Mouse (Mus musculus) MEL (cell line): Measurements from ENCODE around the gene Klk1b24.

ENCODE experiments used
- CTCF ChIP-seq, 3 experiments: IDR thresholded peaks in 2 of 3; conservative IDR thresholded peaks in 1 of 3; 2 replicates each; pipeline ENCODE4 v1.5.1; 2011 to 2012; ENCODE audit warnings: low read length in 3 of 3, low read depth in 2 of 3, mild to moderate bottlenecking in 2 of 3, improper control_type of control experiment in 1 of 3, inconsistent platforms in 1 of 3, mixed read lengths in 1 of 3, moderate library complexity in 1 of 3; ENCODE audit not compliant: control insufficient read depth in 1 of 3, insufficient read depth in 1 of 3, poor library complexity in 1 of 3, severe bottlenecking in 1 of 3
- JUND ChIP-seq: IDR thresholded peaks from 2 replicates; pipeline ENCODE4 v1.6.1; 2011; ENCODE audit warnings: low read depth, mild to moderate bottlenecking, improper control_type of control experiment, low read length
- MAZ ChIP-seq: IDR thresholded peaks from 2 replicates; pipeline ENCODE4 v1.6.1; 2012; ENCODE audit warnings: low read depth, mild to moderate bottlenecking, inconsistent platforms, low read length, improper control_type of control experiment
- POLR2A ChIP-seq, 2 experiments: IDR thresholded peaks; 2 replicates each; pipeline ENCODE4 v1.6.1; 2011 to 2012; ENCODE audit warnings: low read length in 2 of 2, mild to moderate bottlenecking in 2 of 2, control low read depth in 1 of 2, improper control_type of control experiment in 1 of 2, low read depth in 1 of 2, moderate library complexity in 1 of 2; ENCODE audit not compliant: control insufficient read depth in 1 of 2, insufficient read depth in 1 of 2, poor library complexity in 1 of 2
- POLR2AphosphoS5 ChIP-seq: IDR thresholded peaks from 2 replicates; pipeline ENCODE4 v1.6.1; 2012; ENCODE audit warnings: low read depth, borderline replicate concordance, mild to moderate bottlenecking, inconsistent platforms, low read length, moderate library complexity, mixed read lengths
- RCOR1 ChIP-seq: IDR thresholded peaks from 2 replicates; pipeline ENCODE4 v1.6.1; 2012; ENCODE audit warnings: low read depth, mild to moderate bottlenecking, inconsistent platforms, low read length, improper control_type of control experiment

DNA sequence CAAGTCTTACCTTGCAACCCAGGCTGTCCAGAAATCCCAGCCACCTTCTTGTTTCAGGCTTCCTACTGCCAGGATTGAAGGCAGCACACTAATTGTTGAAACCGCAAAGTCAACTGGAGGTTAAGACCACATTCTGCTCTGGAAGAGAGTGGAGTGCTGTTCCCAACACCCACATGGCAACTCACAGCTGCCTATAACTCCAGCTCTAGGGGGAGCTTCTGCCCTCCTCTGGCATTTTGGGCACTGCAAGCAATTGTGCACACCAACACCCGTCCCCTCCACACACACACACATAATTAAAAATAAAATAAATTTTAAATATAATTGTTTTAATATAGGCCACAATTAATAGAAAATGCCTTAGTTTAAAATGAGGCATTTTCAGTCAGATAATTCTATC lies 53.1 kb downstream of the Klk1b24 start:
- no peak for TF ChIP-seq POLR2A (IDR thresholded peaks at IDR 0.05; ENCODE audit: control insufficient read depth in 1 of 2, insufficient read depth in 1 of 2, low read depth in 1 of 2, low read length in 2 of 2, poor library complexity in 1 of 2)
- TF ChIP-seq CTCF (IDR thresholded peaks at IDR 0.05 in 2 of 3, conservative IDR thresholded peaks at IDR 0.05 in 1 of 3; ENCODE audit: control insufficient read depth in 1 of 3, insufficient read depth in 1 of 3, low read depth in 2 of 3, low read length in 3 of 3, poor library complexity in 1 of 3, severe bottlenecking in 1 of 3), result peak in 2 of 3 experiments; percentile 19 to 26; a peak in 1 of 6 replicates
- no peak for TF ChIP-seq MAZ
- no peak for TF ChIP-seq JUND
- no peak for TF ChIP-seq POLR2AphosphoS5
- TF ChIP-seq RCOR1, result no peak
